In genomic region chr2:133278546-133278945, GRCm38 (mm10) we compare ENCODE assay signal across 35 mouse cellular contexts.
"Had no signal": no experiment of that assay in that cellular context is flagged by ENCODE, and none has a peak within 500 bp of the region (broad histone marks: within the 10 kb centered on the region; RNA-seq: fewer than 3 reads in every experiment).

No protein-coding gene starts in this region.

- H3K36me3 ChIP-seq: heart, embryonic 12.5 days; heart, embryonic 13.5 days; heart, embryonic 15.5 days; hindbrain, embryonic 10.5 days; hindbrain, embryonic 12.5 days; hindbrain, embryonic 13.5 days; hindbrain, embryonic 15.5 days; intestine, embryonic 15.5 days; kidney, embryonic 15.5 days had no signal

- H3K27ac ChIP-seq: heart, embryonic 13.5 days; heart, embryonic 15.5 days; hindbrain, embryonic 10.5 days; hindbrain, embryonic 12.5 days; hindbrain, embryonic 13.5 days; hindbrain, embryonic 14.5 days; hindbrain, embryonic 15.5 days; hindbrain, postnatal 0 days; intestine, embryonic 15.5 days; kidney, embryonic 15.5 days; kidney, postnatal 0 days; layer of hippocampus, adult 2 months; left cerebral cortex, adult 2 months had no signal

- H3K4me3 ChIP-seq: heart, embryonic 12.5 days; heart, embryonic 13.5 days; heart, embryonic 15.5 days; hindbrain, embryonic 10.5 days; hindbrain, embryonic 12.5 days; hindbrain, embryonic 13.5 days; hindbrain, embryonic 15.5 days; intestine, embryonic 15.5 days; kidney, embryonic 15.5 days; layer of hippocampus, adult 2 months; left cerebral cortex, adult 2 months had no signal

- H3K27me3 ChIP-seq: heart, embryonic 12.5 days; heart, embryonic 13.5 days; heart, embryonic 15.5 days; hindbrain, embryonic 12.5 days; hindbrain, embryonic 13.5 days; hindbrain, embryonic 15.5 days; intestine, embryonic 15.5 days; kidney, embryonic 15.5 days had no signal

- H3K9ac ChIP-seq: heart, embryonic 12.5 days; heart, embryonic 13.5 days; heart, embryonic 15.5 days; hindbrain, embryonic 12.5 days; hindbrain, embryonic 13.5 days; hindbrain, embryonic 14.5 days; hindbrain, embryonic 15.5 days; intestine, embryonic 15.5 days; kidney, embryonic 15.5 days had no signal

- ATAC-seq: hindbrain, embryonic 16.5 days; hindbrain, postnatal 0 days; inflammation-experienced regulatory T-cells, adult 6 months; intestine, embryonic 15.5 days; intestine, embryonic 16.5 days; intestine, postnatal 0 days had no signal

- H3K4me2 ChIP-seq: heart, embryonic 11.5 days; heart, embryonic 12.5 days; heart, embryonic 13.5 days; heart, embryonic 15.5 days; hindbrain, embryonic 12.5 days; hindbrain, embryonic 13.5 days; hindbrain, embryonic 14.5 days; hindbrain, embryonic 15.5 days; intestine, embryonic 15.5 days; kidney, embryonic 15.5 days had no signal

- H3K4me1 ChIP-seq: hindbrain, embryonic 10.5 days; hindbrain, embryonic 12.5 days; hindbrain, embryonic 13.5 days; hindbrain, embryonic 15.5 days; intestine, embryonic 15.5 days; kidney, embryonic 15.5 days had no signal

- DNase-seq: heart, postnatal 10 days; heart, postnatal 14 days; heart, postnatal 36 days; heart, postnatal 4 days; kidney, adult 11 months; kidney, adult 18-20 months; kidney, adult 2 months; kidney, adult 8-10 months; kidney, adult 9 months; kidney, postnatal 10 days; kidney, postnatal 14 days; kidney, postnatal 25 days; kidney, postnatal 36 days; kidney, postnatal 4 days; layer of hippocampus, adult 9-11 months; layer of hippocampus, postnatal 36 days had no signal

- H3K9me3 ChIP-seq: heart, embryonic 12.5 days; heart, embryonic 13.5 days; heart, embryonic 15.5 days; hindbrain, embryonic 10.5 days; hindbrain, embryonic 12.5 days; hindbrain, embryonic 13.5 days; hindbrain, embryonic 15.5 days; intestine, embryonic 15.5 days; kidney, embryonic 15.5 days had no signal
